Mouse (Mus musculus) liver, adult 2 months (tissue): Measurements from ENCODE around the gene Nanp.

Experiments used
- CTCF ChIP-seq: fragments of 200-500 bp; IDR thresholded peaks from 2 replicates; pipeline ENCODE4 v1.5.1; 2011; ENCODE audit warnings: low read depth, low read length, control low read depth
- POLR2A ChIP-seq: fragments of 200-500 bp; IDR thresholded peaks from 2 replicates; pipeline ENCODE4 v1.6.1; 2011; ENCODE audit warnings: low read length, control low read depth; ENCODE audit not compliant: insufficient read depth; ENCODE audit errors: extremely low read depth

DNA sequence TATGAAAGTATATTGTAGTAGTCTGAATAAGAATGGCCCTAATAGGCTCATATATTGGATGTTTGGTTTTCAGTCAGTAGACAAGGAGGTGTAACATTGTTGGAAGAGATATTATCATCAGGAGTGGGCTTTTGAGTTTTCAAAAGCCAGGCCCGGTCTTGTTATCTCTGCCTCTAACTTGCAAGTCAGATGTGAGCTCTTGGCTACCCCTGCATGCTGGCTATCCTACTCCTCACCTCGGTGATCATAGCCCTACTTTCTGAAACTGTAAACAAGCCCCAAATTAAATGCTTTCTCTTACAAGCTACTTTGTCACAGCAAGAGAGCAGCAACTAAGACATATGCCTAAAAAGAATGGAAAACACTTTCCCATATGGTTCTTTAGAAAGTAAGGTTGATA, 2.5 kb downstream of the Nanp start:
- TF ChIP-seq CTCF: no peak
- no peak for TF ChIP-seq POLR2A
